Mouse (Mus musculus) lung, adult 18-20 months (tissue): ENCODE measurements around the gene Ppfia3.
A peak's percentile ranks its signal among the peaks of the same experiment; 100 is the strongest.
"Not testable (repeated sequence)": the region's sequence is repeated elsewhere in the genome, so short reads cannot be mapped to it uniquely, and the experiment has no call there.

ENCODE experiments used
- DNase-seq, 2 experiments: peaks; one replicate each; pipeline ENCODE4 v3.0.0; 2022; ENCODE audit warnings: mixed read lengths in 2 of 2

Gene Ppfia3

GRCm38 (mm10) chr7:45386077-45386476 is 19.3 kb upstream of the Ppfia3 start:
- no peak for DNase-seq

- no peak for DNase-seq
These were observed 9.2 kb upstream of the Ppfia3 start for GRCm38 (mm10) chr7:45376057-45376456.

DNA sequence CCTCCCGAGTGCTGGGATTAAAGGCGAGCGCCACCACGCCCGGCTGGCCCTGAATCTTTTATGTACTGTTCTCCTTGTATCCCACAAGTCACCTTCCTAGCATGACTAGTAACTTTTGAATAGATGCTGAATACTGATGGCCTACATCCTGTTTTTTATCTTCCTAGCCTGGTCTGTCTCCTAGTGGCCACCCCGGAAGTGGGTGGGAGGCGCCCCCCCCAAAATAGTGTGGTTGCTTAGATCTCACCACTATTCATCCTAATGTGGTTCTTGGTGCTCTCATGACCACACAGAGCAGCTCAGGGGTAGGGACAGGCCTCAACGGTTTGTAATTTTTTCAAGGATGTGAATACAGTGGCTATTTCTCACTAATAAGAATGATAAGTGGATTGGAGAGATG is 7.8 kb upstream of the Ppfia3 start:
- DNase-seq: no peak

GRCm38 (mm10) chr7:45372371-45372770 is 5.6 kb upstream of the Ppfia3 start:
- no peak for DNase-seq

DNA sequence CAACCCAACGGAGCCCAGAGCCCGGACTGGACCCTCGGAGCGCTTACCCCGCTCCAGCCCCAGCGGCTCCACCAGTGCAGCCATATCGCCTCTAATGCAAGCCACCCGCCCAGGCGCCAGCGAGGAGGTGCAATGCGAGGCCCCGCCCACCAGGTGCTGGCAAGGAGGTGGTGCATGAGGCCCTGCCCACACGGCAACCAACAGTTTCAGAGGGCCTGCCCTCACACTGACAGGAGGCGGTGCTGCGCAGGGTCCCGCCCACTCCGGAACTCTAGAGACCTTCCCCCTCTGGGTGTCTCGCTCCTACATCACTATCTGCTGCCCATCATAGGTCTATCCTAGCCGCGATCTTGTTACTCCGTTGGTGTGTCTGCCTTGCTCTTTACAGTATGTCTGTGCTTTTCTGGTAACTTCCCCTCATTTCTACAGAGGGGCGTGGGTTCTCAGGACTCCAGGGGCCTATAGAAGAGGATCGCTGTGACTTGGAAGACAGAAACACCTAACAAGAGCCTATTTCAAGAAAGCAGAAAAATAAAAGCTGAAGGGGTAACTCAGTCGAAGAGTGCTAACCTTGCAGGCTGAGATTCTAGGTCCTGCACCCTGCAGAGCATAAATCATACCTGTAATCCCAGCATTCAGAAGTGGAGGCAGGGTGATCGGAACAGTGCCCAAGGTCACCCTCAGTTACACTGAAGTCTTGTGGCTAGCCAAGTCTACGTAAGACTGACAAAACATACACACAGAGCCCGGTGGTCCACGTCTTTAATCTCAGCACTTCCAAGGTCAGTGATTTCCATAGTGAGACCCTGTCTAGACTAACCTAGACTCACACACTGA is 3.9 kb upstream of the Ppfia3 start, which contains the start of gene Lin7b:
Gene Lin7b (minus strand): TSS at position 109 of the 837 bp plus-strand sequence.
- DNase-seq: peak; percentile 91 to 93

DNA sequence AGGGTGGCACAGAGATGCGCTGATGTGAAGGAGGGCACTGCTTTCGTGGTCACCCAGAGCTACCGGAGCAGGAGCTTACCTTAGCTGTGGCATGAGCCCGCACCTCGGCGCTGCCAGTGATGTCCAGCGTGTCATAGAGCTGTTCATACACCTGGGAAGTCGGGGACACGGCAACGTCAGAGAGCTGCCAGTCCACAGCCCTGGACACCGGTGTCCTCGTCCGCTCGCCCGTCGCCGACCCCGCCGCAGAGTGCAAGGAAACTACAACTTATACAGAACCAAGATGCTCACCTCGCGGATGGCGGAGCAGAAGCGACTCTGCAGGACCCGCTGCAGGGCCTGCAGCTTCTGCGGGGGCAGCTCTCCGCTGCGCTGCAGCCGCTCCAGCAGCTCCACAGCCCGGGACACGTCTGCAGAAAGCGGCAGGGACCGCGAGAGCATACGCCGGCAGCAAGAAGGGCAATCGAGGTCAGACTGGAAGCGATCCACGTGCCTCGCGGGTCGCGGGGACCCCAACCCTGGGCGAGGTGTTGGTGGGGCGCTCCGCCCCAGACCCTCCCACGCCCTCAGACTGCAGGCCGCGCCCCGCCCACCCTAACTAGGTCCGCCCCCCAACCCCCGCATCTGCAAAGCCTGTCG is 3.1 kb upstream of the Ppfia3 start:
- DNase-seq: no peak

DNA sequence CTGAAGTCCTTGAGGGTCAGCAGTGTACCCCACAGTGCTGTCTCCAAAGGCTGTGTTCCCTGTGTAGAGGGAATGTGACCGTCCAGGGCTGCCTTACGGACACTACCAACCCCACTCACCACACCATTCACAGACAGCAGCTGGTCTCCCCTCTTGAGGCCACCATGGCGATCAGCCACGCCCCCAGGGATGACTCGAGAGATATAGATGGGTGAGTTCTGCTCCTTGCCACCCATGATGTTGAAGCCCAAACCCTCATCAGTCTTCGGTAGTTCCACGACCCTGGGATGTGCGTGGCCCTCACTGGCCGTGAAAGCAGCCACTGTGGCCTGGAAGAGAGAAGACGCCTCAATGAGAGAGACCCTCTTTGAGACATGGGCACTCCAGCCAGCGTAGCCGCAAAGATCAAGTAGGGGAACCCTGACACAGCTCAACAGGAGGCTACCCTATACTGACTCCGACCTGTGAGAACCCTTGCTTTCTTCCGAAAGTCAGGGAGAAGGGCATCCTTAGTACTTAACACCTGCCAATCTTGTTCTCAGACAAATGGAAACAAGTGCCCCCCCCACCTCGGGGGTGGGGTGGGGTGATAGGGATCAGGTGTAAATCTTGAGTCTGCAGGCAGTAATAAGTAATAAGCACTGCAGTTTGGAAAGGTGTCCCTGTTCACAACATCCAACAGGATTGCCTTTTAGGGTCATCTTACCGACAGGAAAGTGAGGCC is 2.4 kb upstream of the Ppfia3 start:
- no peak for DNase-seq

DNA sequence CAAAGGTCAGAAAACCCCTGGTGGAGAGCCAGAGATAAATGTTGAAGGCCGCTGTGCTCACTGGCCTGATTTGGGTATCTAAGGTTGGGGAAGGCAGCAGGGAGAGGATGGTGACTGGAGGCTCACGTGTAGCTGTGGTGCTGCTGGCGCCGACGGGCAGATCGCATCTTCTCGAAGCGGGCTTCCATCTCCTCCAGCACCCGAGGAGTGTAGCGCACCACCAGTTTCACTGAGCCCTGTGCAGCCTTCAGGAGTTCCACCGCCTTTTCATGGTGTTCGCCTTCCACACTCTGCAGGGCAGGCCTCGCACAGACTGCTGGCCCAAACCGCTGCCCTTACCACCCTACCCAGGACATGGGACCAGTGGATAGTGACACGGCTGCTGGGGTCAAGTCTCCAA is 1.4 kb upstream of the Ppfia3 start:
- DNase-seq: no peak

DNA sequence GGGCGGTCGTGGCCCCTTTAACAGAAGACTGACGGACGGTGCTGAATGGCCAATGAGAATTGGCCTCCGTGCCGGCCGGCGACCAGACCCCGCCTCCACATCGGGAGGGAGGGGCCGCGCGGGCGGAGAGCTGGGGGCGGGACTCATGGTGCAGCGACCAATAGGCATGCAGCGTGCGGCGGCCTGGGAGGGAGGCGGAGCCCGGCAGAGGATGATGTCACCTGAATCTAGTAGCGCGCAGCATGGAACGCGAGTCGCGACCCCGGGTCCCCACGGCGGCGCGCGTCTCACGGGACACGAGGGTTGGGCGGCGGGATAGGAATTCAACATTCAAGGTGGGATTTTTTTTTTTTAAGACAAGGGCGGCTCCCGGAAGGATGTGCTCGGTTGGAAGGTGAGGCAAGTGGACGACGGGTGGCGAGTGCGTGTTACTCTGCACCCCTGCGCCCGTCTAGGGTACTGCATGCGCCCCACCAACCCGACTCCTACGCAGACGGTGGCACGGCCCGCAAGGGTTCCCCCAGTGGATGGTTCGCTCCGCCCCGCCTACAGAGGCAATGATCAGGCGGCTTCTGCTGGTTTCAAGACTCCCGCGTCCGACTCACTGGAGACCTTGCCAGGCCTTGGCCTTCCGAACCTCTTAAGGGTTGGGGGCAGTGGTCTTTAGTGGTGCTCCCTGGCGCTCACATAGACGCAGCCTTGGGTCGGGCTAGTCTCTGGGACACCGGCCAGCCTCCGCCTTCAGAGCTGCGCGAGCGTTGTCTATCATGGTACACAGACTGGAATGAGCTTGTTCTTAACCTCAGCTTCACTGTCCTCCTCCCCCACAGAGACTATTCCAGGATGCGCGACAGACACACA is 431 bp upstream of the Ppfia3 start:
- DNase-seq: peak; percentile 96 to 97

DNA sequence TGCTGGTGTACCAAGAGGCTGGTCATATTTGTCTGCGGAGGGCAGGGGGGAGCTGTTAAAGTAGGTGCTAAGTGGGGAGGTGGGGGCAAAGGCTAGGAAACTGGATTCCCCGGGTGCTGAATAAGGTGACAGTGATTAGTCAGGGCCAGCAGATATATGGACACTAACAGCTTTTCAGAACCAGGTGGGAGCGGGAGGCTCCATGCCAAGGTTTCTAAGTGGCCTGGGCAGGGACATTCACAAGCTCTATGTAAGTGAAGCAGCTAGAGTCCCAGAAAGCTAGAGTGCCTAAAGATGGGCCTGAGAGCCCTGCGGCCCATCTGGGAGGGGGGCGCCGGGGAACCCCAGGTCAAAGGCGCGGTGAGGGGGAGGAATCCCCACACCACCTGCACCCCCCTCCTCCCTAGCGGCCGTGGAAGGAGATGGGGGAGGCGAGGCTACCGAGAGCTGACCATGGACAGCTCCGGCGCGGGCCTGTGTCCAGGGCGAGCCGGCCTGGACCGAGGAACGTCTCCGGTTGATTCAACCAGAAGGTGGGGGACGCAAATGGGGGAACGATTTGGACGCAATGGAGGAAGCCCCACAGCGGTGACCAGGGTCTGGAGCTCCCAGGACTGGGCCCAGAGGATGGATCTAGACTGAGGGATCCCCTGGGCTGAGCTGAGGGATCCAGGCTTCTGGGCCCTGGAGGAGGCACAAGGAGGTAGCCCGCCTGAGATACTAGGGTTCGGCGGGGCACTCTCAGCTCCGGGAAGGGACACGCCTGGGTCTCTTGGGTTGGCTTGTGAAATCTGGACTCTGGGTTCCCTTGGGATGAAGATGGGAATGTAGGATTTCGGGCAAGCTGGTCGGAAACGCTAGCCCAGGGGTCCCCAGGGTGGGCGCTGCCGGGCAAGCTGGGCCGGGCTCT is 822 bp downstream of the Ppfia3 start:
- DNase-seq: peak in 1 of 2 experiments; percentile 27

- DNase-seq: no peak
These were observed 2.8 kb downstream of the Ppfia3 start for GRCm38 (mm10) chr7:45363983-45364382.

GRCm38 (mm10) chr7:45362801-45363200 is 4.0 kb downstream of the Ppfia3 start:
- peak; percentile 73 to 82 for DNase-seq

DNA sequence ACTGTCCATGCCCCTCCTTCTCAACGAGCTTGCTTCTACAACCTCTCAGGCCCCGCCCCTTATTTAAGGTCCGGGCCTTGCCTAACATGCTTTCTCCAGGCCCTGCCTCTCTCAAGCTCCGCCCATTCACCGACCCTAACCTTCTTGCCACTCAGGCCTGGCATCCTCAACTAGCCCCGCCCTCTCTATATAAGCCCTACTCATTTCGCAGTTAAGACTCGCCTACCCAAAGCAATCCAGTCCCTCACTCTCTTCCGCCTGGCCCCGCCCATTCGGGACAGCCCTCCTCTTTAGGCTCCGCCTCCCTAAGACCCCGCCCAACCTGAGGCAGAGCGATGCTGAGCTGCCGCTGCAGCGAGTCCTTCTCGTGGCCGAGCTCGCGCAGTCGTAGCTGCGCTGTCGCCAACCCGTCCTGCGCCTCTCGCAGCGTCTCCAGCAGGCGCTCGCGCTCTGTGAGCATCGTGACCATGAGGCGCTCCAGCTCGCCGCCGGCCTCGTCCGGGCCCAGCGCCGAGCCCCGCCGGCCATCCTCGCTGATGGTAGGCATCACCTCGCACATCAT is 5.5 kb downstream of the Ppfia3 start:
- peak; percentile 85 to 87 for DNase-seq

GRCm38 (mm10) chr7:45360404-45361125 is 6.3 kb downstream of the Ppfia3 start:
- no peak for DNase-seq

- not testable (repeated sequence) for DNase-seq
These were observed 7.7 kb downstream of the Ppfia3 start for GRCm38 (mm10) chr7:45359081-45359480.

DNA sequence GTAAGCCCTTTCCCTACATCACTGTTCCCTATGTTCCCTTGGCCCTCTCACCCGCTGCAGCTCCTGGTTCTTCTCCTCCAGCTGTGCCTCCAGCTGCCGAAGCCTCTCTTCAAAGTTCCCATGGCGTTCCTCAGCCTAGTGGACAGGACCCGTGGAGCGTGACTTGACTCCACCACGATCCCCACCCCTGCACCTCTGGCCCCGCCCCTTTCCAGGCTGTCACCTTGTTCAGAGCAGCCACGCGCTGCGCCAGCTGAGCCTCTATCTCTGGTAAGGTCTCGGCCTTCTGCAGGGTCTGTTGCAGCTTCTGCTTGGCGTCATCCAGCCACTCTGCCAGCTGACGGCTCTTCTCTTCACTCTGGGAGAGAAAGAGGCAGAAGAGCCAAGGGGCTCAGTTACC is 10.7 kb downstream of the Ppfia3 start:
- no peak for DNase-seq

- DNase-seq: no peak
These were observed 11.3 kb downstream of the Ppfia3 start for GRCm38 (mm10) chr7:45355318-45356020.

DNA sequence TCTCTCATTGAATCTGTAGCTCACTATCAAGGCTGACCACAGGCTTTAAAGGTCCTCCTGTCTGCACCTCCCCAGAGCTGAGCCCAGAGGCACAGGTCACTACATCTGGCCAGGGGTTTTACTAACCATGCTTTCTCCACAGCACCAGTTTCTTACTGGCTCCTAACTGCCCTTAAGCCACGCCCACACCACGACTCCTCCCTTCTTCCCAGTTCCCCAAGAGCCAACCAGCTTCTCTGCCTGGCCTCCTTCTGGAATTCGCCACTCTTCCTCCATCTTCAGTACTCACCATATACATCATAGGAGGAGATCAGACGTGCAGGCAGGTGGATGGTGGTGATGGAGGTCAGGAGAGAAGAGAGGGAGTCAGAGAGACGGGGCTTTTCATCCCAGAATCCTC is 13.8 kb downstream of the Ppfia3 start:
- no peak for DNase-seq

- no peak for DNase-seq
These were observed 19.9 kb downstream of the Ppfia3 start for GRCm38 (mm10) chr7:45346905-45347304.

DNA sequence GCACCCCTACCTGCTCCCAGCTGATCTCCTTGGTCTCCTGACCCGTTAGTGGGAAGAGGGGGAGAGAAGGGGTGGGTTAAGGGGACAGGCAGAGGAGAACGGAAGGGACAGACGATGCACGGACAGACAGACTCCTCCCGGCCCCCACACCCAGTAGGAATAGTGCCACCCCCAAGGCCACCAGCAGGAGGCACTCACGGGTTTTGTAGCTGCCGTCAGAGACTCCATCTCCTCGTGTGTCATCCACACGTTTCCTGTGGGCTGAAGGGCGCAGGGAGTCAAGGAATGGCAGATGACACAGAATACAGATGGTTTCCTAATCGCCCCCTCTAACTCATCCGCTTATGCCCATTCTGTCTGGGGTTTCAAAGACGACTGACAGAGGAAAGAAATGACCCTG is 23.3 kb downstream of the Ppfia3 start:
- no peak for DNase-seq
